Mouse (Mus musculus) monocyte, adult 2 months (primary cell): ENCODE data around the gene Nme7.

Source experiments
- DNase-seq, 2 experiments: peaks; one replicate each; pipeline ENCODE4 v3.0.0; 2022; ENCODE audit warnings: low spot score in 2 of 2, low read depth in 1 of 2

Gene Nme7

DNA sequence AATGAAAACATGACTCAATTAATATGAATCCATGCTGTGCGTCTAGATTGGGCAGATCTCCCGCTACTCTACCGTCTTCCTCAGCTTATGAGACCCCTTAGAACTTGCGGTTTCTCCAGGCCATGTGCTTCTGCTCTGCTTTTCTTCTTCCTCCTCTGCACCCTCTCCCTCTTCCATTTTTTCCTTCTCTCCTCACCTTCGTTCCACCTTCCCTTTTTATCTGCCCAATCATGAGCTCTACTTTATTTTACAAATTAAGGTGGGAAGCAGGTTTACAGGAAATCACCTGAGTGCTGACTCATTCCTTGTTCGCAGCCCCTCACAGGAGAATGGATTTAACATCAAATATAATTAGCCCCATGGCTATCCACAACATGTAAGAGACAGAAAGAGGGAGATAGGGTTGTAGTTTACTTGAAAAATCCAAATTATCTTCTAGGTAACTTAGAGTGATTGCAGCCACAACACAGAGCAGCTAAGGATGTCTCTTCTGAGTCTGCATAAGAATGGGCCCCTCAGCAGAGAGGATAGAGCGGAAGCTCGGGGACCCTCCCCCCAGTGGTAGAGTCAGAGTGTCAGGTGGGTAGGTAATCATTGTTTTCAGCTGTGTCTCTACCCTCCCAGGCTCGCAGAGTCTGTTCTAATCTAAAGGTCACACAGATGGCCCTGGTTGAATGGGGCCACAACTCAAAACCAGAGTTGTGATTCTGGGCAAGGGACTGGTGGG is 73.0 kb downstream of the Nme7 start:
- no peak for DNase-seq

DNA sequence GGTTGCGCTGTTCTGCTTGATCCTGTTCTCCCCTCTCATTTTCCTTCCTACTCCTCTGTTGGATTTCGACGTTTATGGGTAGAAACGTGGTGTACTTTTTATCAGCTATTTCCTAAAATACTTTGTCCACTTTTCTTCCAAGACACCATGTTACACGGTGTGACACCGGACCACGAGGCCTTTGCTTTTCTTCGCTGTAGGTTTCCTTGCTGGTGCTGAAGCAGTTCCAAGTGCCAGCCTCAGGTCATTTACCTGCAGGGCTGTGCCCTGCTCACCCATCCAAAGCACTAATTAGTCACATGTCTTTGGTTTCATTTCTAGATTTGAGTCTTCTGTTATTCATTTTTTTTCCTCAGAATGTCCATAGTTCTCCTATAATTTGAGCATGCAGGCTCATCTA is 79.7 kb downstream of the Nme7 start:
- DNase-seq = no peak

DNA sequence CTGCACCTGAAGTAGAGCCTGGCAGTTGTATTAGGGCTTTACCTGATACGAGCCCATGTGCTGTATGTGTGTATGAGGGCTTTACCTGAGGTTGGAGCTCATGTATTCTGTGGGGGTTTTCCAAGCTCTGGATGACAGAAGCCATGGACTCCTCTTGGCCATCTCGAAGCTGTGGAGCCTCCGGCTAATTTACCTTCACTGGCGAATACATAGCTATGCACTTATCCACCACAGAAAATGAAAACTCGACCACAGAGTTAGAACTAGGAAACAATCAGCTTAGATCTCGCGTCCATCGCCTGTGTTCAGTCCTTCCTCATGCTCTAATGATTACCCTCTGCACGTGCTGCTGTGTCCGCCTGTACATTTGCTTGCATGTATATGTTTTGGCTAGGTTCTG is 80.4 kb downstream of the Nme7 start:
- no peak for DNase-seq

DNA sequence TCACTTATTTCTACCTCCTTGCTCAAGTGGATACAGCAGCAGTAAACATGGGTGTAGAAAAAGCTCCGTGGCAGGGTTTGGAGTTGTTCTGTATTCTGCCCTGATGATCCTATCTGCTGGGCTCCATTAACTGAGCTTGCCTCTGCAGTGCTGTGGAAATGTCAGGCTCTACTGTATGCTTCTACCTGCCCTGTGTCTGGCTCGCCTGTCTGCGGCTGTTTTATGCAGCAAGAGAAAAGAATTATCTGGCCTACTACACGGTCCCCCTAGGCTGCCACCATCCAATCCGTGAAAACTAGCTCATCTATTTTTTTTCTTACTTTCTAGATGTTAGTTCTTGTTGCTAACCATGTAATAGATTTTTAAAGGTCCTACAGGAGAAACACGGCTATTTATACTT is 81.1 kb downstream of the Nme7 start:
- DNase-seq = no peak

- no peak for DNase-seq
These were observed 85.8 kb downstream of the Nme7 start for GRCm38 (mm10) chr1:164389743-164390142.

DNA sequence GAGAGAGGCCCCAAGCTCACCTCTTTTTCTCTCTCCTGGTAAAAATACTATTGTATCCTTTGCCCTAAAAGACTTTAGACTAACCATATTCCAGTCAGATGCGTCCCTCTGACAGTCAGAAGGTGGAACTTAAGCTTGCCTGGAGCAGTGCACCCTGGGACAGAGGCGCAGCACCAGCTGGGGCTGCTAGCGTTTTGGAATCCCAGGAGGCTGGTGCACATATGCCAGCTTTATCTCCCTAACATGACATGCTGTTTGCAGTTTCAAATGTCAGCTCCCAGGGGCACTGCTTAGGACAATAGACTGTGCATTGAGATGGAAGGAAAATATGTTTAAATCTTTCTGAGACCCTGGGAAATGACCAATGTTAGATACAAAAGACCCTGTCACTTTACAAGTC is 88.3 kb downstream of the Nme7 start:
- no peak for DNase-seq

DNA sequence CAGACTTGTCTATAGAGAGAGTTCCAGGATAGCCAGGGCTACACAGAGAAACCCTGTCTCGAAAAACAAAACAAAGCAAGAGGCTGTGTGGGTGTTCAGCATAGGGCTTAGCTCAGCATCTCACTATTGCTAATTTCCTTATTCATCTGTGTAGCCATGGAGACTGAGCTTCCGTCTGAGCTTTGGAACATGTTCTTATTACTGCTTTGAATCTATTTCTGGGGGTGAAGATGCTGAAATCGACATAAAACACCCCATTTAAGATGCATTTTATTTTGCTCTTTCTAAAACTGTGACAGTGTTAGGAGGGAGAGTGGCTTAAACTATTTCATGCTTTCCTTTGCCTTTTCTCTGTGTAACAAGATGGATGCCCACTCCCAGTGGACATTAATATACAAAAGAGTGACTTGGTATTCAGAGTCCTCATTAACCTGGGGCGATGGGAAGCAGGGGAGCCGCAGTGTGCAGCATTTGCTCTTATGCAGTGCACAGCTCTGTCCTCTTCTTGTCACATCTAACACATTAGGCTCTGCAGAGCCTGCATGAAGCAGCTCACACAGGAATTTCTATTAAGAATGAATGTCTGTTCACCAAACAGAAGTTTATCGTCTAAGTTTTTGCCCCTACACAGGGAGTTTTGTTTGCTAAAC is 91.3 kb downstream of the Nme7 start:
- DNase-seq = no peak

DNA sequence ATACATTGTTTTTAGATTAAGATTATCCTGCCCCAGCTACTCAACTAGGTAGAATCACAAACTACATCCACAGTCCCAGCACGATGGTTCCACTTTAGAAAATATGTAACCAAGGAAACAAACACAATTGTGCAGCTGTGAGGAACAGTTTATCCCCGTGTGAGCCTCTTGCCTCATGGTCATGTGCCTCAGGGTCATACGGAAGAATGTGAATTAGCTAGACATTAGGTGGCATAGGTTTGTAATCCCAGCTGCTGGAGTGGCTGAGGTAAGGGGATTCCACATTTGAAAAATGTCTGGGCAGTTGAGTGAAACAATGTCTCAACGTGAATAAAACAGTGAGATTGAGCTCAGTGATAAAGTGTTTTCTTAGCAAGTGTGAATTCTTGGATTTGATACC is 93.8 kb downstream of the Nme7 start:
- DNase-seq = no peak

GRCm38 (mm10) chr1:164399578-164399977 is 95.7 kb downstream of the Nme7 start:
- DNase-seq = no peak

DNA sequence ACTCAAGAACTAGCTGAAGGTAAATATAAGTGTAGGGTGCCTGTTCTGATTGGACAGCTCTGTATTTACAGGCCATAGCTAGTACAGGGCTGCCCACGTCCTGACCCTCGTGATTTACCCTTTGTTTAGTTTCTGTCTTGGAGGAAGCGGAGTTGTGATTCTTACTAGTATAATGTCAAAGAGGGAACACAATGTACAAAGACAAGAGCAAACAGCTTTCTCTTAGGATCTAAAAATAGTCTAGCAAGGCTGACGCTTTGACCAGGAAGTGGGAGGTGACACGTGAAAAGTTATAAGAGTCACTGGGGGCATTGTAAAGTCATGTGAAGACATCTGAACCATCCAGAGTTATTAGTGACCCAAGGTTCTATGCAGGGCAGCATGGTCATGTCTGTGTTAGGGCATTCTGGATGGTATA is 101.5 kb downstream of the Nme7 start:
- no peak for DNase-seq

- DNase-seq = no peak
These were observed 102.6 kb downstream of the Nme7 start for GRCm38 (mm10) chr1:164406506-164406905.

DNA sequence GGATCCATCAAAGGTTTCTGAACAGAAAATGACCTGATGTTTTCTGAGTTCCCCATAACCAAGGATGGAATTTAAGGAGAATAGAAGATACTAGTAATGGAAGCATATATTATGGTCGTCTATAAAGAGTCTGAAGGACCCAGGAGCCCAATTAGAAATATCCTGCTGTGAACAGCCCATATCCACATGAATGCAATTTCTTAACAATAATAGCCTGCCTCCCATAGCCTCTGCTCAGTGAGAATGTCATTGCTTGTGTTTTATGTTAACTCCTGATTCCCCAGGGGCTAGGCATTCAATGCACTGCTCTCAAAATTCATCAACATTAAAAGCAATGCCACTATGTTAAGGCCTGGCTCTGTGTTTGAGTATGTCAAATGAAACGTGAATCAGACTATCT is 104.7 kb downstream of the Nme7 start:
- DNase-seq = no peak

DNA sequence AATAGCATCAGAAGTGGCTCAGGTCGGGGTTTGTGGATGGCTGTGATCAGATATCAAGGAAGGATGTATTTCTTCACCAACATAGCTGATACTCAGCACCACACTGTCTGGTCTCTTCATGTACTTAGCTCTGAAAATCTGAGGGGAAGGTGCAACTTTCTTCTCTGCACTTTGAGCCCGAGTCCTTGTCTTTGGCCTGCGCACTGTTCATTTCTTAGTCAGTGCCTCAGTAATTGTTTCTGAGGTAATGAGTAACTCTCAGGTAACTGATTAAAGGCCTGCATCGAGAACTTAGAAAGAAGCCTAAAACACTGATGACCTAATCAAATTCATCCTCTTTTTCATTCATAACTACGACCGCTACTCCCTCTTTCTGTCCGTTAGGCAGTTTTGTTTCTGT is 107.4 kb downstream of the Nme7 start:
- DNase-seq = no peak

GRCm38 (mm10) chr1:164412906-164413305 is 109.0 kb downstream of the Nme7 start:
- DNase-seq = no peak

DNA sequence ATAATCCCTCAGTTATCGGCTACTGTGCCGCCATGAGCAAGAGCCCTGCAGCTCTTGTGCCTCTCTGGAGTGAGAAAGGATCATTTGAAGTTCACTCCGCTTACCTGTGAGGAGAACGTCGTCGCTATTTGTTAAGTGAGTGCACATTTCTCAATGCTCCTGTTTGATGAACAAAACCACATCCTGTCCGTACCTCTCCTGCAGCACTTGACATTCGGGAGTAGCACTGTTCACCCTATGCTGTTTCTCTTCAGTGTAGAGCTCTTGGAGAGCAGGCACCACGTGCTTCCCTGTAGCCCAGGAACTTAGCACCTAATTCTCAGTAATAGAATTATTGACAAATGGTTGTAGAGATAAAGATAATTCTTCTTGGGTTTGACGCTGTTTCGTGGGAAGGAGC is 109.7 kb downstream of the Nme7 start:
- DNase-seq = no peak

DNA sequence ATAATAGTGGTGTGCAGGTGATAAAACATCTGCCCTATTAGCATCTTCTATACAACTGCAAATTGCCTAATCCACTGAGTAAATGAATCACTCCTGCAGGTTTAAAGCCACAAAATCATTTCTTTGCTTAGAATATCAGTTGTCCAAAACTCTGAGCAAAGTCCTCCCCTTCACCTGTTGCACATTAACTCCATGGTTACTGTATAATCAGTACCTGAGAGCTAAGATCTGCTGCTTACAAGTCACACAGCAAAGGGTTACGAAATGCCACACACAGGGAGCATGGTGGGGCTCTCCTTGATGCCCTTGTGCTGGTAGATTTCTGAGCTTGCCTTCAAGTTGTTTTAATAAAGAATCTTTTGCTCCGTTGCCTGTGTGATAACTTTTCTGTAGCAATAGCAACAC is 111.4 kb downstream of the Nme7 start:
- DNase-seq = no peak

DNA sequence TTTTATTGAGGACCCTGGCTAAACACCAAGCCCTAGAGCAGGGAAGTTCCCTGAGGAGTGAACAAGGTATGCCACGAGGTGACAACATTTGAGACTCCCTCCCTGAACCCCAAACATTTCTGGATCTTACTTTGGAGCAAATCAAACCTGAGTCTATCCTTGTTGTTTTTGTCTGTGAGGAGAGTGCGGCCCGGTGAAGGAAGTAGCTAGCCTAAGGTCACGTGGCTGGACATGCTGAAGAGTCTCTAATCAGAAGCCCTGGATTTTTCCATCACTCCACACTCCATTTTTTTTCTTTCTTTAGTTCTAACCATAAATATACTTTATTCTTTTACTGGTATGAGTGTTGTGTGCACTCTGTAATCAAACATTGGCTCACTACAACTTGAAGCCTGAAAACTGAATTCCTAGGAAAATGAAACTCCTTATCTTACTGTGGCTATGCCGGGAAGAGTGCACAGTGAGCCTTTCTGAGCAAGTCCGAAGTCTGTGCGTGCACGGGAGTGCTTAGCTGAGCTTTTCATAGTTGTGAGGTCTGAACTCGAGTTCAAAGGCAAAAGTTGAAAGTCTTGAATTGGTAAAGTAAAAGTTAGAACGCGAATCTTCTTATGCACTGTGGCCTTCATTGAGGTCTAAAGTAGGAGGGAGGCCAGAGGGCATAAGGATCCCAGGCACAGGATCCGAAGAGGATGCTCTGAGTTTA is 112.9 kb downstream of the Nme7 start:
- no peak for DNase-seq

DNA sequence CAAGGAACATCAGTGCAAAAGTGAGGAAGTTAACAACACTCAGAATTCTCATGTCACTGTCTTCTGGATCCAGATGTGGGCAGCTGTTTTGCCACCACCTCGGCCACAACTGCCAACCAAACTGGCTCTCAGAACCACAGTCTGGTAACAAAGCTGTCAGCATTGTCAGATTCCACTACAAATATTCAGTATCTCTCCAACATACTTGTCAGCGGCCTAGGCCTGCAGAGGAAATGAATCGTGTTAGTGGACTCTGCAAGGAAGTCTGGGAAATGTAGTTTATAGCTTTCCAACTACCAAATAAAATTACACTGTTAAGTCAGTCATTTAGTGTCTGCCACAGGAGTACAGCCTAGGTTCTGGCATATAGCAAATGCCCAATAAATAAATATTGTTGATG is 113.7 kb downstream of the Nme7 start:
- DNase-seq = no peak

- no peak for DNase-seq
These were observed 114.4 kb downstream of the Nme7 start for GRCm38 (mm10) chr1:164418320-164418719.

DNA sequence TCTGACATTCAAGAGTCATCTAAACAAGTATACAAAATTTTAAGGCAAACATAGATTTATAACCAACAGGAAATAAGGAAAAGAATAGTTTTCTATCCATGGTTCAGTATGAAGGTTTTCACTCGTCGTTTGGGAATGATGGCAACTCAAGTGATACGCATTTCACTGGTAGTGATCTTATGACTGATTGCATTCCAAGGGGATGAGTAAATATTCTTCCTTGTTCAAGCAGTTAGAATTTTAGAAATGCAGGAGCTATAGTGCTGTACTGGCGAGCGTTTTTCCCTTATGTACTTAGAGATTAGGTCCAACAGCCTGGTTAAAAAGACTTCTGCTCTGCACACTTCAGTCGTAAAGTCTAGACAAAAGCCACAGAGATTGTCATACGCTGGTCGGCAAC is 115.5 kb downstream of the Nme7 start:
- no peak for DNase-seq

GRCm38 (mm10) chr1:164420623-164421354 is 116.9 kb downstream of the Nme7 start:
- DNase-seq = no peak

- DNase-seq = no peak
These were observed 122.3 kb downstream of the Nme7 start for GRCm38 (mm10) chr1:164426227-164426626.
